Mouse (Mus musculus) midbrain, embryonic 12.5 days (tissue): Measurements from ENCODE around the gene Aifm3. TPM values are rescaled to one million over a fixed set of nuclear protein-coding genes. Genes with fewer than 3 reads are reported as not detected.
A peak's percentile ranks its signal among the peaks of the same experiment; 100 is the strongest.

ENCODE experiments used
- ATAC-seq: fragments of 200-750 bp; cut with Nextera tagmentation; 2 replicates; pipeline ENCODE4 v1.8.0; 2017; ENCODE audit warnings: low read depth, moderate TSS enrichment, moderate library complexity; ENCODE audit not compliant: low FRiP score
- H3K27ac ChIP-seq: fragments of 300-500 bp; sonication (generic); replicated peaks from 2 replicates; pipeline ENCODE4 v1.5.1; 2016; ENCODE audit warnings: mild to moderate bottlenecking
- H3K27me3 ChIP-seq: fragments of 300-500 bp; sonication (generic); 2 replicates; pipeline ENCODE4 v1.6.1; 2016; ENCODE audit warnings: mild to moderate bottlenecking
- H3K36me3 ChIP-seq: fragments of 300-500 bp; sonication (generic); 2 replicates; pipeline ENCODE4 v1.6.1; 2016
- H3K4me1 ChIP-seq: fragments of 300-500 bp; sonication (generic); 2 replicates; pipeline ENCODE4 v1.6.1; 2016
- H3K4me2 ChIP-seq: fragments of 300-500 bp; sonication (generic); replicated peaks from 2 replicates; pipeline ENCODE4 v1.6.1; 2016; ENCODE audit warnings: mild to moderate bottlenecking, moderate library complexity
- H3K4me3 ChIP-seq: fragments of 300-500 bp; sonication (generic); 2 replicates; pipeline ENCODE4 v1.5.1; 2016; ENCODE audit warnings: mild to moderate bottlenecking
- H3K9ac ChIP-seq: fragments of 300-500 bp; sonication (generic); replicated peaks from 2 replicates; pipeline ENCODE4 v1.6.1; 2016; ENCODE audit warnings: mild to moderate bottlenecking, moderate library complexity
- H3K9me3 ChIP-seq: fragments of 300-500 bp; sonication (generic); 2 replicates; pipeline ENCODE4 v1.6.1; 2016; ENCODE audit warnings: mild to moderate bottlenecking
- WGBS: fragments of 180-500 bp; shearing (Covaris S2); methylation state at CpG from one replicate; pipeline ENCODE4 v1.1.7; 2016; 5-methylcytosine and 5-hydroxymethylcytosine counted together
- polyA plus RNA-seq: library from polyadenylated mRNA; unstranded; fragments of >200 nt; fragmentation: Nextera tagmentation; extraction: Ambion mirVana; gene quantifications from 2 replicates; pipeline ENCODE4 v1.2.1, GENCODE M21; 2016

The Aifm3 gene
- 4.0 and 7.8 TPM in 2 replicates for polyA plus RNA-seq

- WGBS, result 2% methylated on average over 26 of the region's 47 CpGs
- H3K9me3 ChIP-seq, result no peaks in the 10 kb centered on the region
Observed at GRCm38 (mm10) chr16:17489469-17490111, at the start of gene Aifm3. Gene Aifm3 (plus strand): TSS chr16:17489611.

GRCm38 (mm10) chr16:17451541-17452372 is 37.7 kb upstream of the Aifm3 start, which contains the start of gene Crkl:
Gene Crkl (plus strand): TSS chr16:17451987.
- Histone ChIP-seq H3K36me3 (peaks cover 10% of the 10 kb centered on the region), H3K4me1 (peaks cover 23% of the 10 kb centered on the region), H3K27me3 (no peaks in the 10 kb centered on the region), H3K9ac (peak within 1 kb of the TSS; percentile 98), H3K27ac (peak within 1 kb of the TSS; percentile 96), H3K4me2 (peak within 1 kb of the TSS; percentile 64), H3K9me3 (no peaks in the 10 kb centered on the region), H3K4me3 (peak within 1 kb of the TSS; percentile 94)
- peak; percentile 97 for ATAC-seq
- WGBS, result under 1% methylated on average over 61 of the region's 63 CpGs

More at GRCm38 (mm10) chr16:17489469-17490111, at the start of gene Aifm3:
- ATAC-seq, result peak; percentile 84
- H3K36me3 ChIP-seq, result peaks cover 30% of the 10 kb centered on the region
- peak within 1 kb of the TSS; percentile 44 for H3K4me3 ChIP-seq
- H3K4me2 ChIP-seq, result peak within 1 kb of the TSS; percentile 84
- H3K9ac ChIP-seq, result peak within 1 kb of the TSS; percentile 55
- H3K27ac ChIP-seq, result no peak within 1 kb of the TSS
- peaks cover 38% of the 10 kb centered on the region for H3K27me3 ChIP-seq
- H3K4me1 ChIP-seq, result peaks cover 11% of the 10 kb centered on the region

- ATAC-seq, result peak; percentile 21
- Histone ChIP-seq H3K27ac (peak overlapping the region; percentile 96), H3K4me1 (peaks cover 23% of the 10 kb centered on the region), H3K4me2 (peak overlapping the region; percentile 64), H3K27me3 (no peaks in the 10 kb centered on the region), H3K4me3 (peak overlapping the region; percentile 94), H3K9me3 (no peaks in the 10 kb centered on the region), H3K9ac (peak overlapping the region; percentile 98), H3K36me3 (peaks cover 16% of the 10 kb centered on the region)
- WGBS, result under 1% methylated on average over 24 of the region's 24 CpGs
Observed at GRCm38 (mm10) chr16:17452373-17452715, 37.1 kb upstream of the Aifm3 start.

- H3K9me3 ChIP-seq, result no peaks in the 10 kb centered on the region
- H3K27ac ChIP-seq, result no peak overlapping the region
- H3K27me3 ChIP-seq, result no peaks in the 10 kb centered on the region
- no peak overlapping the region for H3K9ac ChIP-seq
- H3K4me1 ChIP-seq, result peaks cover 20% of the 10 kb centered on the region
- no peak overlapping the region for H3K4me3 ChIP-seq
- no peak for ATAC-seq
- WGBS, result 89% methylated on average over 1 of the region's 1 CpGs
- no peak overlapping the region for H3K4me2 ChIP-seq
- peaks cover 44% of the 10 kb centered on the region for H3K36me3 ChIP-seq
Observed at GRCm38 (mm10) chr16:17456901-17457300, 32.5 kb upstream of the Aifm3 start.

GRCm38 (mm10) chr16:17460254-17460653 is 29.2 kb upstream of the Aifm3 start:
- Histone ChIP-seq H3K27ac (no peak overlapping the region), H3K36me3 (peaks cover 49% of the 10 kb centered on the region), H3K9me3 (no peaks in the 10 kb centered on the region), H3K9ac (no peak overlapping the region), H3K4me3 (no peak overlapping the region), H3K4me1 (peaks cover 7% of the 10 kb centered on the region), H3K4me2 (no peak overlapping the region), H3K27me3 (no peaks in the 10 kb centered on the region)
- 92% methylated on average over 4 of the region's 4 CpGs for WGBS
- no peak for ATAC-seq

GRCm38 (mm10) chr16:17461596-17461995 is 27.8 kb upstream of the Aifm3 start:
- Histone ChIP-seq H3K27me3 (no peaks in the 10 kb centered on the region), H3K27ac (no peak overlapping the region), H3K9ac (no peak overlapping the region), H3K4me2 (no peak overlapping the region), H3K4me3 (no peak overlapping the region), H3K9me3 (no peaks in the 10 kb centered on the region), H3K4me1 (0 out of 2 replicates have a peak, but pooled peaks cover under 1% of the 10 kb centered on the region), H3K36me3 (peaks cover 41% of the 10 kb centered on the region)
- WGBS, result 83% methylated on average over 1 of the region's 1 CpGs
- ATAC-seq, result no peak

- ATAC-seq, result no peak
- Histone ChIP-seq H3K4me3 (no peak overlapping the region), H3K27me3 (no peaks in the 10 kb centered on the region), H3K4me2 (no peak overlapping the region), H3K27ac (no peak overlapping the region), H3K9me3 (no peaks in the 10 kb centered on the region), H3K9ac (no peak overlapping the region), H3K36me3 (peaks cover 28% of the 10 kb centered on the region), H3K4me1 (0 out of 2 replicates have a peak, but pooled peaks cover 5% of the 10 kb centered on the region)
- WGBS, result 90% methylated on average over 2 of the region's 2 CpGs
Observed at GRCm38 (mm10) chr16:17463184-17463583, 26.2 kb upstream of the Aifm3 start.

- Histone ChIP-seq H3K4me2 (no peak overlapping the region), H3K4me1 (0 out of 2 replicates have a peak, but pooled peaks cover 5% of the 10 kb centered on the region)
Observed at GRCm38 (mm10) chr16:17466875-17467663, 22.3 kb upstream of the Aifm3 start.

GRCm38 (mm10) chr16:17472498-17472897 is 16.9 kb upstream of the Aifm3 start:
- Histone ChIP-seq H3K27me3 (no peaks in the 10 kb centered on the region), H3K4me2 (no peak overlapping the region), H3K36me3 (peaks cover 42% of the 10 kb centered on the region), H3K9me3 (no peaks in the 10 kb centered on the region), H3K9ac (no peak overlapping the region), H3K27ac (no peak overlapping the region), H3K4me3 (no peak overlapping the region), H3K4me1 (no peaks in the 10 kb centered on the region)
- ATAC-seq, result no peak
- 91% methylated on average over 6 of the region's 6 CpGs for WGBS

More at GRCm38 (mm10) chr16:17466875-17467663, 22.3 kb upstream of the Aifm3 start:
- ATAC-seq, result no peak
- Histone ChIP-seq H3K9me3 (no peaks in the 10 kb centered on the region), H3K36me3 (peaks cover 34% of the 10 kb centered on the region), H3K27me3 (no peaks in the 10 kb centered on the region), H3K27ac (no peak overlapping the region), H3K4me3 (no peak overlapping the region), H3K9ac (no peak overlapping the region)
- WGBS, result 90% methylated on average over 4 of the region's 4 CpGs

GRCm38 (mm10) chr16:17474091-17474490 is 15.3 kb upstream of the Aifm3 start:
- Histone ChIP-seq H3K27me3 (no peaks in the 10 kb centered on the region), H3K4me1 (no peaks in the 10 kb centered on the region), H3K4me3 (no peak overlapping the region), H3K36me3 (peaks cover 39% of the 10 kb centered on the region), H3K9ac (no peak overlapping the region), H3K4me2 (no peak overlapping the region), H3K27ac (no peak overlapping the region), H3K9me3 (no peaks in the 10 kb centered on the region)
- no peak for ATAC-seq

GRCm38 (mm10) chr16:17474761-17475160 is 14.7 kb upstream of the Aifm3 start:
- H3K9me3 ChIP-seq, result no peaks in the 10 kb centered on the region
- H3K4me1 ChIP-seq, result no peaks in the 10 kb centered on the region
- no peak for ATAC-seq
- H3K4me2 ChIP-seq, result no peak overlapping the region
- 89% methylated on average over 2 of the region's 2 CpGs for WGBS
- H3K27ac ChIP-seq, result no peak overlapping the region
- no peaks in the 10 kb centered on the region for H3K27me3 ChIP-seq
- H3K4me3 ChIP-seq, result no peak overlapping the region
- H3K36me3 ChIP-seq, result peaks cover 33% of the 10 kb centered on the region
- no peak overlapping the region for H3K9ac ChIP-seq
